Mouse (Mus musculus): ENCODE data around the gene Pkn2. TPM values are rescaled to one million over a fixed set of nuclear protein-coding genes. Genes with fewer than 3 reads are reported as not detected.

Pkn2 gene
- polyA plus RNA-seq (2017; shearing (Covaris generic)) = 10 to 100 TPM; 14.7 to 18.4 TPM

- ATAC-seq = peak; percentile 86
These were observed at the start of gene Pkn2 for GRCm38 (mm10) chr3:142881872-142882623. Pkn2 (minus strand) TSS chr3:142882004.

GRCm38 (mm10) chr3:142929906-142930305 lies 48.1 kb upstream of the Pkn2 start:
- no peak for ATAC-seq

GRCm38 (mm10) chr3:142927311-142927710 lies 45.5 kb upstream of the Pkn2 start:
- ATAC-seq = no peak

- no peak for ATAC-seq
These were observed 43.1 kb upstream of the Pkn2 start for GRCm38 (mm10) chr3:142924831-142925348.

- ATAC-seq = no peak
These were observed 37.3 kb upstream of the Pkn2 start for GRCm38 (mm10) chr3:142919070-142919469.

GRCm38 (mm10) chr3:142917760-142918439 lies 36.1 kb upstream of the Pkn2 start:
- no peak for ATAC-seq

GRCm38 (mm10) chr3:142917171-142917570 lies 35.4 kb upstream of the Pkn2 start:
- no peak for ATAC-seq

- no peak for ATAC-seq
These were observed 31.5 kb upstream of the Pkn2 start for GRCm38 (mm10) chr3:142913295-142913694.

GRCm38 (mm10) chr3:142899683-142900082 lies 17.9 kb upstream of the Pkn2 start:
- peak; percentile 20 for ATAC-seq

GRCm38 (mm10) chr3:142898949-142899396 lies 17.2 kb upstream of the Pkn2 start:
- ATAC-seq = peak; percentile 81

GRCm38 (mm10) chr3:142890442-142890841 lies 8.6 kb upstream of the Pkn2 start:
- no peak for ATAC-seq

GRCm38 (mm10) chr3:142886963-142887362 lies 5.2 kb upstream of the Pkn2 start:
- no peak for ATAC-seq

- ATAC-seq = no peak
These were observed 2.8 kb upstream of the Pkn2 start for GRCm38 (mm10) chr3:142884594-142884993.

GRCm38 (mm10) chr3:142881589-142881871 lies 274 bp downstream of the Pkn2 start:
- ATAC-seq = peak; percentile 17

- peak; percentile 15 for ATAC-seq
These were observed 815 bp downstream of the Pkn2 start for GRCm38 (mm10) chr3:142880790-142881588.

- ATAC-seq = peak; percentile 51
These were observed 18.6 kb downstream of the Pkn2 start for GRCm38 (mm10) chr3:142863236-142863635.

- no peak for ATAC-seq
These were observed 25.0 kb downstream of the Pkn2 start for GRCm38 (mm10) chr3:142856832-142857231.

GRCm38 (mm10) chr3:142855961-142856472 lies 25.8 kb downstream of the Pkn2 start:
- no peak for ATAC-seq

- no peak for ATAC-seq
These were observed 28.9 kb downstream of the Pkn2 start for GRCm38 (mm10) chr3:142852911-142853310.

- no peak for ATAC-seq
These were observed 30.2 kb downstream of the Pkn2 start for GRCm38 (mm10) chr3:142851631-142852030.

GRCm38 (mm10) chr3:142839961-142840360 lies 41.8 kb downstream of the Pkn2 start:
- no peak for ATAC-seq

GRCm38 (mm10) chr3:142834761-142835160 lies 47.0 kb downstream of the Pkn2 start:
- ATAC-seq = no peak

GRCm38 (mm10) chr3:142834024-142834423 lies 47.8 kb downstream of the Pkn2 start:
- no peak for ATAC-seq

All from CD4-positive, CD25-positive, alpha-beta regulatory T cell, adult 4 months (primary cell).